Mouse (Mus musculus): ENCODE measurements around the gene Myt1l. TPM values are rescaled to one million over a fixed set of nuclear protein-coding genes. Genes with fewer than 3 reads are reported as not detected.

Gene Myt1l
- polyA plus RNA-seq, 1 experiment from 2014 or later = 1.2 TPM

DNA sequence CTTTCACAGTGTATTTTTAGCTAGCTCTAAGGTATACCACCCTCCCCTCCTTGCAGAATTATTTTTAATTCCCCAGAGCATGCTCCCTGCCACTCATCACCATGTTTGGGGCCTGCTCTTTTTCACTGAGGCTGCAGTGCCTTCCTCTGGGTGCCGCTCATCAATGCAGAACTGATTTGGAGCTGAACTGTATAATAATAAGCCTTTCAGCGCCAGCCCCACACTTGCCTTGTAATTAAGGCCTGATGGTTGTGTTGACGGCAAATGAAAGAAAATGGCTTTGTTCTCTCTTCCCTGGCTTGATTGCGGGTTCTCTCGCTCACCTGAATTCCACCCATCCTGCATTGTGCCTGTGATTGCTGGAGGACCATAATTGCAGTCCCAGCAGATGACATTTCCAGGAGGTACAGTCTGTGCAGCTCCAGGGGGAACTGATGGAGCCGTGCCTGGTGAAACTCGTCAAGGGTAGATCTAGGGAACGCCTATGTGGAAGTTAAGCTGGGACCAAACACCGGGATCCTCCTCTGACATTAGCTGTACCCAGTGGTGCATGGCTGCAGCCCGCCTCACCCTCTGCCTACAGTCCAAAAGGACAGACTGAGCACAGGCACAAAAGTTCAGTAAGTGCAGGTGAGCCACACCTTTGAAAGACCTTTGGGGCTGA, 101.8 kb downstream of the Myt1l start:
- H3K4me2 ChIP-seq = no peak overlapping the region
- no peak overlapping the region for H3K27ac ChIP-seq
- no peaks in the 10 kb centered on the region for H3K4me1 ChIP-seq (replicated peaks)
- no peak overlapping the region for H3K4me3 ChIP-seq (replicated peaks)
- no peaks in the 10 kb centered on the region for H3K27me3 ChIP-seq
- no peak for ATAC-seq (ENCODE audit: insufficient number of reproducible peaks, insufficient read depth, low FRiP score, low TSS enrichment, low read depth)
- H3K9ac ChIP-seq (replicated peaks) = no peak overlapping the region
- WGBS = 63% methylated on average over 10 of the region's 10 CpGs
- no peaks in the 10 kb centered on the region for H3K9me3 ChIP-seq
- no peaks in the 10 kb centered on the region for H3K36me3 ChIP-seq

DNA sequence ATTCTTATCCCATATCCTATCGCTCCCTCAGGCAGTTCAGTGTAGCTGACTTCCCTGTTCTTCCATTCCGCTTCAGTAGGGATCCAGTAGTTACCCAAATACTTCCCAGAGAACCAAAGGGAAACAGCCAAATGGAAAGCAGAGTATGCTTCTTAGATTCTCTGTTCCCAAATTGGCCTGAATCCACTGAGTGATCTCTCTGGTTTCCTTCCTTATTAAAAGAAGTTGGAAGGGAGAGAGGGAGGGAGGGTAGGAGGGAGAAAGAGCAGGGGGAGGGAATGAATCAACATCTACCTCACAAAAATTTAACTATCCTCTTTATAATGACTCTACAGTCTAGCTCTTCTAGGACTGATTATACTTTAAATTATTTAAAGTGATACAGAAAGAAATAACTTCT, 106.3 kb downstream of the Myt1l start:
- Histone ChIP-seq H3K4me3 (replicated peaks) (no peak overlapping the region), H3K9ac (replicated peaks) (no peak overlapping the region), H3K27me3 (peaks cover 2% of the 10 kb centered on the region; the same call in 1 of the 2 replicates), H3K9me3 (no peaks in the 10 kb centered on the region), H3K36me3 (no peaks in the 10 kb centered on the region), H3K4me2 (no peak overlapping the region), H3K4me1 (replicated peaks) (no peaks in the 10 kb centered on the region), H3K27ac (no peak overlapping the region)
- ATAC-seq (ENCODE audit: insufficient number of reproducible peaks, insufficient read depth, low FRiP score, low TSS enrichment, low read depth) = no peak
- 86% methylated on average over 2 of the region's 2 CpGs for WGBS

DNA sequence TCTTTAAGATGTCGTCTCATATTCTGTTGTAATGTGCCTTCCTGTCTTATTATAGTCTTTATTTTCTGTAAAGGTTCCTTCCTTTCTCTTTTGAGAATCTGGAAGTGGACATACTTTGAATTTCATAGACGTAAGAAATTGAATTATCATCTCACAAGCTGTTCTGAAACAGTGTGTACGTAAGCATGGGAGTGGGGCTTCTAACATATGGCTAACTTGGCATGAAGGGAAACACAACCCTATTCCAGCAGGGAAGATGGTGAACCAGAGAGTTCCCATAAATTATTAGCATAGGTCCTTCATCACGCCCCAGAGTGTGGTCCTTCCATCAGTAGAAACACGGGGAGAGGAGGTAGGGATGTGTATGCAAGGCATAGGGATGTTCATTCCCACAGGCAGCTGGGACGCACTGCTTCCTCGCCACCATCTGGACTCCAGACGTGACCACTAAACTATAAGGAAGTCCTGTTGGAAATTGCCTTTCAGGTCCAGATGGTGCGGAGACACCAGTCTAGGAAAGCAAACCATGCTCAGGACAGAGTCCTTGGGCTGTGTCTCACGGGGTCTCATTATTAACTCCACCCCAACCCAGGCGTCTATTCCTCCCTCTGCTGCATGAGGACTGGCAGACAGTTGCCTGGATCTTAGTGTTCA, 111.5 kb downstream of the Myt1l start:
- Histone ChIP-seq H3K36me3 (no peaks in the 10 kb centered on the region), H3K4me3 (replicated peaks) (no peak overlapping the region), H3K27me3 (peaks cover 3% of the 10 kb centered on the region; the same call in 1 of the 2 replicates), H3K4me2 (no peak overlapping the region), H3K9ac (replicated peaks) (no peak overlapping the region), H3K9me3 (no peaks in the 10 kb centered on the region), H3K4me1 (replicated peaks) (peaks cover 17% of the 10 kb centered on the region), H3K27ac (no peak overlapping the region)
- ATAC-seq (ENCODE audit: insufficient number of reproducible peaks, insufficient read depth, low FRiP score, low TSS enrichment, low read depth) = 0 out of 2 replicates have a peak, but pooled peaks have one; percentile 26
- 27% methylated on average over 11 of the region's 11 CpGs for WGBS

DNA sequence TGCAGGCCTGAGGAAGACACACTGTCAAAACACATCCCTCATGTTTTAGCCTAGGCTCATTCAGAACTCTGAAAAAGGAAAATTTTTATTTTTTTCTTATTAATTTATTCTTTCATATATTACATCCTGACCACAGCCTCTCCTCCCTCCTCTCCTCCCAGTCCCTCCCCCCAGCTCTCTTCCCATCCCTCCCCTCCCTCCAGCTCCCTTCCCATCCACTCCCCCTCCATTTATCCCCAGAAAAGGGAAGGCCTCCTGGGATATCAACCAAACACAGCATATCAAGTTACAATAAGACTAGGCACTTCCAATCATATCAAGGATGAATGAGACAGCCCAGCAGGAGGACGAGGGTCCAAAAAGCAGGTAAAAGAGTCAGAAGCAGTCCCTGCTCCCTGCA, 112.0 kb downstream of the Myt1l start:
- H3K4me1 ChIP-seq (replicated peaks) = peaks cover 21% of the 10 kb centered on the region
- no peak overlapping the region for H3K4me2 ChIP-seq
- H3K9me3 ChIP-seq = no peaks in the 10 kb centered on the region
- 24% methylated on average over 1 of the region's 1 CpGs for WGBS
- H3K36me3 ChIP-seq = no peaks in the 10 kb centered on the region
- H3K4me3 ChIP-seq (replicated peaks) = no peak overlapping the region
- H3K9ac ChIP-seq (replicated peaks) = no peak overlapping the region
- no peak for ATAC-seq (ENCODE audit: insufficient number of reproducible peaks, insufficient read depth, low FRiP score, low TSS enrichment, low read depth)
- H3K27ac ChIP-seq = no peak overlapping the region
- H3K27me3 ChIP-seq = peaks cover 5% of the 10 kb centered on the region; the same call in 1 of the 2 replicates

DNA sequence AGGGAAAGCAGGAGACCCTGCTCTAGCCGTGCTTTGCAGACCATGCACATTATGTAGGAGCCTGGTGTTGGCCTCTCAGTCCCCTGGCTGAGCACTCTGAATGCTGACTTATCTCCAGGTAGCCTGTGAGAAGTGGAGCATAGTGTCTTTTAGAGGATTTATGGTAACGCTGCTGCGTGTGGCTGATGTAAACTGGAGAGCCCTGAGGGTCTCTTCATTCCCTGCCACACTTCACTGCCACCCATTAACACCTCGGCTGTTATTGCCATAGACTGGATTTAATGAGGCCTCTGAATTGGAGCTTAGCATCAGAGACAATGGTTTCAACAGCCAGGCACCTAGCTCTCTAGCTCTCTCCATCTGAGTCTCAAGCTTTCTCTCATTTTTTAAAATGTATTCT, 114.7 kb downstream of the Myt1l start:
- no peak overlapping the region for H3K4me3 ChIP-seq (replicated peaks)
- ATAC-seq (ENCODE audit: insufficient number of reproducible peaks, insufficient read depth, low FRiP score, low TSS enrichment, low read depth) = no peak
- H3K9me3 ChIP-seq = no peaks in the 10 kb centered on the region
- no peaks in the 10 kb centered on the region for H3K36me3 ChIP-seq
- H3K27me3 ChIP-seq = 0 out of 2 replicates have a peak, but pooled peaks cover 3% of the 10 kb centered on the region
- 5% methylated on average over 4 of the region's 4 CpGs for WGBS
- H3K4me2 ChIP-seq = no peak overlapping the region
- H3K4me1 ChIP-seq (replicated peaks) = peaks cover 21% of the 10 kb centered on the region
- no peak overlapping the region for H3K27ac ChIP-seq
- no peak overlapping the region for H3K9ac ChIP-seq (replicated peaks)

DNA sequence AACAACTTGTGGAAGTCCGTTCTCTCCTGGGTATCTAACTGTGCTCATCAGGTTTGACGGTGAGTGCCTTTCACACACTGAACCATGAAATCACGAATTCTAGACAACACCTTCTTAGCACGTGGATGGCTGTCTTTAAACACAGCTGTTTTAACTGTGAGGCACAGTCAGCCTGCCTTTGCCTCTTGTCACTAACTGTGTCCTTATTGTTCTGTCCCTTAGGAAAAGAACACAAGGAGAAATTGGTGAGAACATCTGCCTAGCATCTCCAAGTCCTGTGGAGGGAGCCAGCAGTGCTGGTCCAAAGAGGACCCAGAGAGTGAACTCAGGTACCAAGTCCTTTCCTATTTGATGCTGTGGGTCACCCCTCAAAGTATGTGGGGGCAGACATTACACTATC, 115.9 kb downstream of the Myt1l start:
- H3K4me1 ChIP-seq (replicated peaks) = peaks cover 21% of the 10 kb centered on the region
- H3K27ac ChIP-seq = no peak overlapping the region
- 94% methylated on average over 4 of the region's 4 CpGs for WGBS
- H3K27me3 ChIP-seq = 0 out of 2 replicates have a peak, but pooled peaks cover 3% of the 10 kb centered on the region
- H3K4me3 ChIP-seq (replicated peaks) = no peak overlapping the region
- no peak overlapping the region for H3K4me2 ChIP-seq
- no peaks in the 10 kb centered on the region for H3K9me3 ChIP-seq
- ATAC-seq (ENCODE audit: insufficient number of reproducible peaks, insufficient read depth, low FRiP score, low TSS enrichment, low read depth) = no peak
- no peak overlapping the region for H3K9ac ChIP-seq (replicated peaks)
- H3K36me3 ChIP-seq = no peaks in the 10 kb centered on the region

DNA sequence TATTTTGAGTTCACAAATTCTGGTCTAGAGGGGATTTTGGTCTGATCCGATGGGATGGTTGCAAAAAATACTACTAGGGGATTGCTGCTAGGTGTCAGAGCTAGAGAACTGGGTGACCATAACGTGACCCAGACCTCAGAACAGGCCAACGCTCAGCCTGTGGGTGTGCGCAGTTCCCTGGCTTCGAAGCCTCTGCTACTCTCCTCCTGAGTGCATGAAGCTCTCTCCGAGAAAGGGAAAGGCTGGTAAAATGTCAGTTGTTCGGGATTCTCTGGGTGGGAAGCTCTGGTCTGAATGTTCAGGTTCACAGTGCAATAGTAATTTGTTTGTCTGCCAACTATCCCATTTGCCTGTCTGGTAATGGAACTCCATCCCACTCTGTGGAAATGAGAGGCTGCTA, 116.5 kb downstream of the Myt1l start:
- Histone ChIP-seq H3K27ac (no peak overlapping the region), H3K4me2 (no peak overlapping the region), H3K9ac (replicated peaks) (no peak overlapping the region), H3K27me3 (0 out of 2 replicates have a peak, but pooled peaks cover 3% of the 10 kb centered on the region), H3K4me1 (replicated peaks) (peaks cover 19% of the 10 kb centered on the region), H3K4me3 (replicated peaks) (no peak overlapping the region), H3K9me3 (no peaks in the 10 kb centered on the region), H3K36me3 (no peaks in the 10 kb centered on the region)
- WGBS = 76% methylated on average over 7 of the region's 7 CpGs
- ATAC-seq (ENCODE audit: insufficient number of reproducible peaks, insufficient read depth, low FRiP score, low TSS enrichment, low read depth) = no peak

DNA sequence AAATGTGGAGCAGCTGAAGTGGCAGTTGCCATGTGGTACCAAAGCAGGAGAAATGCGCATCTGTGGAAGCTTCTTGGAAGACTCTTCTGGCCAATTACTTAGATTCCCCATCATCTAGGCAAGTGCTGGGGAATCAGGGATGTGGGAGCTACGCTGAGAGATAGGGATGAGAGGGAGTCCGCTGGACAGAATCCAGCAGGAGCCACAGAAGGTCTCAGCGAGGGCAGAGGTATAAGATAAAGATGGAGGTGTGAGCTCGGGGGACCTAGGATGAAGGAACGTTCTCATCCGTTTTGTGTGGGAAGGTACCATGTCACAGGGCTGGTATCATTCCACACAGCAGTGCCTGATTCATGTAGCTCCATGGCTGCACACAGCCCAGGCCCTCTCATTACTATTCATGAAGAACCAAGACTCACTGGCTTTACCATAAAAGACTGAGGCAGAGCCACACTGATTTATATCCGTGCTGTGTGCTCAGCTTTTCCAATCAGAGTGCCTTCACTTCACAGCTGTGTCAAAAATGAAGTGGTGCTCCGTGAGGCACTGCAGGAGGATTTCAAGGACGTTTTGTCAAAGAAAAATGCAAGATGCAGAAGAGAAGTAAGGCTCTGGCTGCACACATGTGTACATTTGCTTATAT, 121.4 kb downstream of the Myt1l start:
- Histone ChIP-seq H3K9me3 (no peaks in the 10 kb centered on the region), H3K4me1 (replicated peaks) (0 out of 2 replicates have a peak, but pooled peaks cover 4% of the 10 kb centered on the region), H3K4me2 (no peak overlapping the region), H3K36me3 (no peaks in the 10 kb centered on the region), H3K27ac (no peak overlapping the region), H3K9ac (replicated peaks) (no peak overlapping the region), H3K27me3 (0 out of 2 replicates have a peak, but pooled peaks cover 3% of the 10 kb centered on the region), H3K4me3 (replicated peaks) (no peak overlapping the region)
- ATAC-seq (ENCODE audit: insufficient number of reproducible peaks, insufficient read depth, low FRiP score, low TSS enrichment, low read depth) = no peak
- WGBS = 82% methylated on average over 10 of the region's 10 CpGs

DNA sequence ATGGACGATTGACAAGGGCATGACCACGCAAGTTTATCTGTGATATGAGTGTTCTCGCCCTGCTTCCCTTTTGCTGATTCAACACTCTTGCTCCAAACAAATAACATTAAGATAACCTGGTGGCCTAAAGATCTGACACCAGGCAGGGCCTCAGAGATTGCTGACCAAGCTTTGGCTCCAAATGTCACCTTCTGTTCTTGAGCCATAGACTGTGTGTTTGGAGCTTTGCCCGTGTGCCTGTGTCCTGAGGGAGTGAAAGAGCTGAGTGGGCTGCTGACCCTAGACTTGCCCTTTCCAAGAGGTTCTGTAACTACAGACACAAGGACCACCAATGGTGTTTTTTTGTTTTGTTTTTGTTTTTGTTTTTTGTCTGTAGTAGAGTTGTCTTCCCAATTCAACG, 124.3 kb downstream of the Myt1l start:
- no peak overlapping the region for H3K27ac ChIP-seq
- 84% methylated on average over 5 of the region's 5 CpGs for WGBS
- no peak overlapping the region for H3K9ac ChIP-seq (replicated peaks)
- H3K36me3 ChIP-seq = no peaks in the 10 kb centered on the region
- no peak overlapping the region for H3K4me3 ChIP-seq (replicated peaks)
- no peaks in the 10 kb centered on the region for H3K9me3 ChIP-seq
- H3K4me1 ChIP-seq (replicated peaks) = no peaks in the 10 kb centered on the region
- no peaks in the 10 kb centered on the region for H3K27me3 ChIP-seq
- H3K4me2 ChIP-seq = no peak overlapping the region
- no peak for ATAC-seq (ENCODE audit: insufficient number of reproducible peaks, insufficient read depth, low FRiP score, low TSS enrichment, low read depth)

DNA sequence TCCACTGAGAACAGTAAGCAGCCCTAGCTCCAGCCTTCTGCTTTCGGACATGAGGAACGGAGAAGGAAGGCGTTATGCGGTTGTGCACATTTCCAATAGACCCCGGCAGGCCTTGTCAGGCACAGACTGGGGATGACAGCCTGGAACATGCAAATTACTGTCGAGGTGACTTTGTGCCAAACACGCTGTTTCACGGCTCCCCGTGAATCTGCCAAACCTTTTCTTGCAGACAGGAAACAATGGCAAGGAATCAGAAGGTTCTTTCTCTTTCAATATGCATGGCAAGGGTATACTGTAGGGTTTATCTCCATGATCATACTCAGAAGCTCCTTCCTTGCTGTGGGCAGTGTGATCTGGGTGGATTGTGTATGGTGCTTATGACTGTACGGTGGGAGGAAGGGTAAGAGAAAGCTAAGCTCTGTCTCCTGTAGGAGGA, 127.0 kb downstream of the Myt1l start:
- WGBS = 92% methylated on average over 10 of the region's 10 CpGs

DNA sequence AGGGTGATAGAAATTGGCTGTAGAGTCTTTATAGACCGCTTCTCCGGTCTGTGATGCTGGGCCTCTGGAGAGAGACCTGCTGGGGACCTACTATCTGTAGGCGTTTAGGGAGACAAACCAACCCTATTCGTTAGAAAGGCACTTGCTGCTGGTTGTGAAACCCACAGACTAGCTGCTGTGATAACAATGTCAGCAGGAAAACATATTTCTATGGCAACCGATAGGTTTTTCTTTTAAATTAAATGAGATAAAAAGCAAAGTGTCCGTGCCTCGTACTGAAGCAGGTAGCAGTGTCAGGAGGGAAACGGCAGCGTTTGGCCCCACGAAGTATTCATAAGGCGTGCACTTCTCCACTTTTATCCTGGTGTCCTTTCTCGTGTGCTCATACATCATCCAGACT, 127.5 kb downstream of the Myt1l start:
- Histone ChIP-seq H3K4me2 (no peak overlapping the region), H3K27ac (no peak overlapping the region), H3K4me3 (replicated peaks) (no peak overlapping the region), H3K4me1 (replicated peaks) (no peaks in the 10 kb centered on the region), H3K9me3 (no peaks in the 10 kb centered on the region), H3K27me3 (0 out of 2 replicates have a peak, but pooled peaks cover 6% of the 10 kb centered on the region), H3K36me3 (no peaks in the 10 kb centered on the region), H3K9ac (replicated peaks) (no peak overlapping the region)
- no peak for ATAC-seq (ENCODE audit: insufficient number of reproducible peaks, insufficient read depth, low FRiP score, low TSS enrichment, low read depth)
- 87% methylated on average over 12 of the region's 12 CpGs for WGBS

More for the DNA sequence above, 127.0 kb downstream of the Myt1l start:
- Histone ChIP-seq H3K27me3 (0 out of 2 replicates have a peak, but pooled peaks cover 3% of the 10 kb centered on the region), H3K4me1 (replicated peaks) (no peaks in the 10 kb centered on the region), H3K4me3 (replicated peaks) (no peak overlapping the region), H3K9ac (replicated peaks) (no peak overlapping the region), H3K4me2 (no peak overlapping the region), H3K36me3 (no peaks in the 10 kb centered on the region), H3K27ac (no peak overlapping the region), H3K9me3 (no peaks in the 10 kb centered on the region)
- no peak for ATAC-seq (ENCODE audit: insufficient number of reproducible peaks, insufficient read depth, low FRiP score, low TSS enrichment, low read depth)

Data from limb, embryonic 12.5 days (tissue).